Mouse (Mus musculus): ENCODE data around the gene Nptx2. TPM values are rescaled to one million over a fixed set of nuclear protein-coding genes. Genes with fewer than 3 reads are reported as not detected.

Gene Nptx2
- 4.8 and 5.3 TPM in 2 replicates for polyA plus RNA-seq (2012; rRNA removed)

GRCm38 (mm10) chr5:144545653-144546422, at the start of gene Nptx2:
Nptx2 (plus strand) TSS chr5:144545902.
- Histone ChIP-seq H3K27me3 (ENCODE audit: control insufficient read depth, insufficient read depth, low read length) (peaks cover 6% of the 10 kb centered on the region; the same call in 1 of the 2 replicates), H3K4me1 (ENCODE audit: control insufficient read depth, insufficient read depth, low read length) (peaks cover 4% of the 10 kb centered on the region; the same call in 1 of the 2 replicates), H3K4me3 (replicated peaks; ENCODE audit: insufficient read depth, low read depth, low read length) (peak within 1 kb of the TSS; percentile 2), H3K27ac (ENCODE audit: insufficient read depth, low read length) (no peak within 1 kb of the TSS)
- no peak for TF ChIP-seq CTCF (IDR thresholded peaks at IDR 0.05; ENCODE audit: borderline replicate concordance, insufficient read depth, low read depth, low read length)
- no peak for TF ChIP-seq POLR2A (IDR thresholded peaks at IDR 0.05; ENCODE audit: borderline replicate concordance, insufficient read depth, low read length)
- WGBS: under 1% methylated on average over 99 of the region's 99 CpGs
- DNase-seq: peak; percentile 53 to 63

- H3K4me1 ChIP-seq (ENCODE audit: control insufficient read depth, insufficient read depth, low read length): no peaks in the 10 kb centered on the region
- no peak for TF ChIP-seq POLR2A (IDR thresholded peaks at IDR 0.05; ENCODE audit: borderline replicate concordance, insufficient read depth, low read length)
- TF ChIP-seq CTCF (IDR thresholded peaks at IDR 0.05; ENCODE audit: borderline replicate concordance, insufficient read depth, low read depth, low read length): no peak
- H3K27ac ChIP-seq (ENCODE audit: insufficient read depth, low read length): no peak overlapping the region
- 49% methylated on average over 7 of the region's 7 CpGs for WGBS
- H3K4me3 ChIP-seq (replicated peaks; ENCODE audit: insufficient read depth, low read depth, low read length): no peak overlapping the region
- no peaks in the 10 kb centered on the region for H3K27me3 ChIP-seq (ENCODE audit: control insufficient read depth, insufficient read depth, low read length)
- DNase-seq: no peak
Measured at GRCm38 (mm10) chr5:144496481-144496880, 49.2 kb upstream of the Nptx2 start.

GRCm38 (mm10) chr5:144504239-144504638, 41.5 kb upstream of the Nptx2 start:
- H3K27me3 ChIP-seq (ENCODE audit: control insufficient read depth, insufficient read depth, low read length): no peaks in the 10 kb centered on the region
- WGBS: 88% methylated on average over 10 of the region's 10 CpGs
- DNase-seq: no peak
- no peak overlapping the region for H3K4me3 ChIP-seq (replicated peaks; ENCODE audit: insufficient read depth, low read depth, low read length)
- H3K27ac ChIP-seq (ENCODE audit: insufficient read depth, low read length): no peak overlapping the region
- no peaks in the 10 kb centered on the region for H3K4me1 ChIP-seq (ENCODE audit: control insufficient read depth, insufficient read depth, low read length)
- TF ChIP-seq POLR2A (IDR thresholded peaks at IDR 0.05; ENCODE audit: borderline replicate concordance, insufficient read depth, low read length) (no peak), CTCF (IDR thresholded peaks at IDR 0.05; ENCODE audit: borderline replicate concordance, insufficient read depth, low read depth, low read length) (no peak)

GRCm38 (mm10) chr5:144505731-144506130, 40.0 kb upstream of the Nptx2 start:
- Histone ChIP-seq H3K27me3 (ENCODE audit: control insufficient read depth, insufficient read depth, low read length) (no peaks in the 10 kb centered on the region), H3K27ac (ENCODE audit: insufficient read depth, low read length) (no peak overlapping the region), H3K4me3 (replicated peaks; ENCODE audit: insufficient read depth, low read depth, low read length) (no peak overlapping the region), H3K4me1 (ENCODE audit: control insufficient read depth, insufficient read depth, low read length) (no peaks in the 10 kb centered on the region)
- no peak for TF ChIP-seq POLR2A (IDR thresholded peaks at IDR 0.05; ENCODE audit: borderline replicate concordance, insufficient read depth, low read length)
- TF ChIP-seq CTCF (IDR thresholded peaks at IDR 0.05; ENCODE audit: borderline replicate concordance, insufficient read depth, low read depth, low read length): no peak
- 96% methylated on average over 2 of the region's 2 CpGs for WGBS
- no peak for DNase-seq

GRCm38 (mm10) chr5:144506156-144506555, 39.5 kb upstream of the Nptx2 start:
- TF ChIP-seq POLR2A (IDR thresholded peaks at IDR 0.05; ENCODE audit: borderline replicate concordance, insufficient read depth, low read length) (no peak), CTCF (IDR thresholded peaks at IDR 0.05; ENCODE audit: borderline replicate concordance, insufficient read depth, low read depth, low read length) (no peak)
- 52% methylated on average over 4 of the region's 4 CpGs for WGBS
- no peaks in the 10 kb centered on the region for H3K27me3 ChIP-seq (ENCODE audit: control insufficient read depth, insufficient read depth, low read length)
- DNase-seq: no peak
- H3K27ac ChIP-seq (ENCODE audit: insufficient read depth, low read length): no peak overlapping the region
- no peak overlapping the region for H3K4me3 ChIP-seq (replicated peaks; ENCODE audit: insufficient read depth, low read depth, low read length)
- no peaks in the 10 kb centered on the region for H3K4me1 ChIP-seq (ENCODE audit: control insufficient read depth, insufficient read depth, low read length)

GRCm38 (mm10) chr5:144506689-144507552, 38.8 kb upstream of the Nptx2 start:
- 43% methylated on average over 26 of the region's 26 CpGs for WGBS

GRCm38 (mm10) chr5:144509431-144509830, 36.3 kb upstream of the Nptx2 start:
- DNase-seq: no peak
- Histone ChIP-seq H3K4me3 (replicated peaks; ENCODE audit: insufficient read depth, low read depth, low read length) (no peak overlapping the region), H3K4me1 (ENCODE audit: control insufficient read depth, insufficient read depth, low read length) (no peaks in the 10 kb centered on the region), H3K27ac (ENCODE audit: insufficient read depth, low read length) (no peak overlapping the region), H3K27me3 (ENCODE audit: control insufficient read depth, insufficient read depth, low read length) (no peaks in the 10 kb centered on the region)
- WGBS: 49% methylated on average over 7 of the region's 7 CpGs
- TF ChIP-seq POLR2A (IDR thresholded peaks at IDR 0.05; ENCODE audit: borderline replicate concordance, insufficient read depth, low read length) (no peak), CTCF (IDR thresholded peaks at IDR 0.05; ENCODE audit: borderline replicate concordance, insufficient read depth, low read depth, low read length) (no peak)

More at GRCm38 (mm10) chr5:144506689-144507552, 38.8 kb upstream of the Nptx2 start:
- TF ChIP-seq POLR2A (IDR thresholded peaks at IDR 0.05; ENCODE audit: borderline replicate concordance, insufficient read depth, low read length): no peak
- TF ChIP-seq CTCF (IDR thresholded peaks at IDR 0.05; ENCODE audit: borderline replicate concordance, insufficient read depth, low read depth, low read length): no peak
- H3K4me1 ChIP-seq (ENCODE audit: control insufficient read depth, insufficient read depth, low read length): no peaks in the 10 kb centered on the region
- H3K4me3 ChIP-seq (replicated peaks; ENCODE audit: insufficient read depth, low read depth, low read length): no peak overlapping the region
- no peak for DNase-seq
- no peaks in the 10 kb centered on the region for H3K27me3 ChIP-seq (ENCODE audit: control insufficient read depth, insufficient read depth, low read length)
- no peak overlapping the region for H3K27ac ChIP-seq (ENCODE audit: insufficient read depth, low read length)
